Mouse (Mus musculus): ENCODE results near the gene Idh1.

Gene Idh1

GRCm38 (mm10) chr1:65176912-65177311, 9.4 kb downstream of the Idh1 start:
- no peak for DNase-seq (ENCODE audit: low spot score)

- no peak for DNase-seq (ENCODE audit: low spot score)
Observed at GRCm38 (mm10) chr1:65176171-65176570, 10.1 kb downstream of the Idh1 start.

GRCm38 (mm10) chr1:65173716-65174115, 12.6 kb downstream of the Idh1 start:
- DNase-seq (ENCODE audit: low spot score): no peak

GRCm38 (mm10) chr1:65171579-65171978, 14.7 kb downstream of the Idh1 start:
- no peak for DNase-seq (ENCODE audit: low spot score)

GRCm38 (mm10) chr1:65169947-65170346, 16.4 kb downstream of the Idh1 start:
- no peak for DNase-seq (ENCODE audit: low spot score)

GRCm38 (mm10) chr1:65169536-65169935, 16.8 kb downstream of the Idh1 start:
- no peak for DNase-seq (ENCODE audit: low spot score)

- no peak for DNase-seq (ENCODE audit: low spot score)
Observed at GRCm38 (mm10) chr1:65167496-65167895, 18.8 kb downstream of the Idh1 start.

- DNase-seq (ENCODE audit: low spot score): no peak
Observed at GRCm38 (mm10) chr1:65162210-65162609, 24.1 kb downstream of the Idh1 start.

GRCm38 (mm10) chr1:65156111-65156510, 30.2 kb downstream of the Idh1 start:
- DNase-seq (ENCODE audit: low spot score): no peak

GRCm38 (mm10) chr1:65154814-65155213, 31.5 kb downstream of the Idh1 start:
- DNase-seq (ENCODE audit: low spot score): no peak

- DNase-seq (ENCODE audit: low spot score): no peak
Observed at GRCm38 (mm10) chr1:65147971-65148370, 38.3 kb downstream of the Idh1 start.

- no peak for DNase-seq (ENCODE audit: low spot score)
Observed at GRCm38 (mm10) chr1:65147326-65147725, 39.0 kb downstream of the Idh1 start.

- no peak for DNase-seq (ENCODE audit: low spot score)
Observed at GRCm38 (mm10) chr1:65146601-65147000, 39.7 kb downstream of the Idh1 start.

- DNase-seq (ENCODE audit: low spot score): no peak
Observed at GRCm38 (mm10) chr1:65144783-65145182, 41.5 kb downstream of the Idh1 start.

- DNase-seq (ENCODE audit: low spot score): no peak
Observed at GRCm38 (mm10) chr1:65137560-65137959, 48.7 kb downstream of the Idh1 start.

- DNase-seq (ENCODE audit: low spot score): no peak
Observed at GRCm38 (mm10) chr1:65132833-65133232, 53.5 kb downstream of the Idh1 start.

- no peak for DNase-seq (ENCODE audit: low spot score)
Observed at GRCm38 (mm10) chr1:65131671-65132070, 54.6 kb downstream of the Idh1 start.

GRCm38 (mm10) chr1:65130226-65130625, 56.1 kb downstream of the Idh1 start:
- DNase-seq (ENCODE audit: low spot score): no peak

- no peak for DNase-seq (ENCODE audit: low spot score)
Observed at GRCm38 (mm10) chr1:65129634-65130180, 56.6 kb downstream of the Idh1 start.

GRCm38 (mm10) chr1:65122574-65123372, 63.5 kb downstream of the Idh1 start, which contains the start of gene D630023F18Rik:
TSS of gene D630023F18Rik (minus strand) at chr1:65123214.
- DNase-seq (ENCODE audit: low spot score): no peak

- DNase-seq (ENCODE audit: low spot score): no peak
Observed at GRCm38 (mm10) chr1:65119438-65119837, 66.9 kb downstream of the Idh1 start, which contains the start of gene Gm28845. TSS of gene Gm28845 (minus strand) at chr1:65119558.

GRCm38 (mm10) chr1:65118150-65118913, 68.0 kb downstream of the Idh1 start:
- DNase-seq (ENCODE audit: low spot score): no peak
